Mouse (Mus musculus) cerebellum, postnatal 4 days (tissue): Measurements from ENCODE around the gene Olig2.
"Not testable (repeated sequence)": the region's sequence is repeated elsewhere in the genome, so short reads cannot be mapped to it uniquely, and the experiment has no call there.

Source experiments
- DNase-seq, 2 experiments: peaks; one replicate each; pipeline ENCODE4 v3.0.0; 2022; ENCODE audit warnings: low spot score in 2 of 2, mixed read lengths in 1 of 2

The Olig2 gene

DNA sequence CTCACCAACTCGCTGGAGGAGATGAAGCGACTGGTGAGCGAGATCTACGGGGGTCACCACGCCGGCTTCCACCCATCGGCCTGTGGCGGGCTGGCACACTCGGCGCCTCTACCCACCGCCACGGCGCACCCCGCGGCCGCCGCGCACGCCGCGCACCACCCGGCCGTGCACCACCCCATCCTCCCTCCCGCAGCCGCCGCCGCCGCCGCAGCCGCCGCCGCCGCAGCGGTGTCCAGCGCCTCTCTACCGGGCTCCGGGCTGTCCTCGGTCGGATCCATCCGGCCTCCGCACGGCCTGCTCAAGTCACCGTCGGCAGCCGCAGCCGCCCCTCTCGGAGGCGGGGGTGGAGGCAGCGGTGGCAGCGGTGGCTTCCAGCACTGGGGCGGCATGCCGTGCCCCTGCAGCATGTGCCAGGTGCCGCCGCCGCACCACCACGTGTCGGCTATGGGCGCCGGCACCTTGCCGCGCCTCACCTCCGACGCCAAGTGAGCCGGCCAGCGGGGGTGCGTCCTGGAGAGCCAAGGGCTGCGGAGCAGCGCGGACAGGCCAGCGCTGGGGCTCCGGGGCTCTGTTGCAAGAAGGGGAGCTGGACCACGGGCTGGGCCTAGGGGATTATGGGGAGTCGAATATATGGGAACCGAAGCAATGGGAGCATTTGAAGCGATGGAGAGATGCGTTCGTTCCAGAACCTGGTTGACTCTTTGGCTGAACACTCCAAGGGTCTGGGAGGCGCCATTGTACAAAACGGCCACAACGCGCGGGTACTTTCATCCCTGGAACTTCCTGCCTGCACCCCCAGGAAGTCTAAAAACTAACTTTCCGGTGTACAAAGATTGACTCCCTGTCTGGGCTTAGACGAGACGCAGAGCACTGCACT is 1.9 kb downstream of the Olig2 start:
- DNase-seq: no peak

DNA sequence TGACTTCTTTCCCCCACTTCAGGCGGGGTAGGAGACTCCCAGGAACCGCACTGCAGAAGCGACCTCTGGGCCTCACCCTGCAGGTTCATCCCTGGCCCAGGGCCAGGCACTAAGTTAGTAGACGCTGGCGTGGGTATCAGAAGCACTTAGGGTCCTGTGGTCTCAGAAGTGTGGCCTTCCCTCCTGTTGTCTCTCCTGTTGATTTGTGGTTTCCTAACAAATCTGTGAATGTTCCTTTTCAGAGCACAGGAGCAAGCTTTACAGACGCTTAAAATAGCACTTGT is 2.4 kb downstream of the Olig2 start:
- DNase-seq: no peak

DNA sequence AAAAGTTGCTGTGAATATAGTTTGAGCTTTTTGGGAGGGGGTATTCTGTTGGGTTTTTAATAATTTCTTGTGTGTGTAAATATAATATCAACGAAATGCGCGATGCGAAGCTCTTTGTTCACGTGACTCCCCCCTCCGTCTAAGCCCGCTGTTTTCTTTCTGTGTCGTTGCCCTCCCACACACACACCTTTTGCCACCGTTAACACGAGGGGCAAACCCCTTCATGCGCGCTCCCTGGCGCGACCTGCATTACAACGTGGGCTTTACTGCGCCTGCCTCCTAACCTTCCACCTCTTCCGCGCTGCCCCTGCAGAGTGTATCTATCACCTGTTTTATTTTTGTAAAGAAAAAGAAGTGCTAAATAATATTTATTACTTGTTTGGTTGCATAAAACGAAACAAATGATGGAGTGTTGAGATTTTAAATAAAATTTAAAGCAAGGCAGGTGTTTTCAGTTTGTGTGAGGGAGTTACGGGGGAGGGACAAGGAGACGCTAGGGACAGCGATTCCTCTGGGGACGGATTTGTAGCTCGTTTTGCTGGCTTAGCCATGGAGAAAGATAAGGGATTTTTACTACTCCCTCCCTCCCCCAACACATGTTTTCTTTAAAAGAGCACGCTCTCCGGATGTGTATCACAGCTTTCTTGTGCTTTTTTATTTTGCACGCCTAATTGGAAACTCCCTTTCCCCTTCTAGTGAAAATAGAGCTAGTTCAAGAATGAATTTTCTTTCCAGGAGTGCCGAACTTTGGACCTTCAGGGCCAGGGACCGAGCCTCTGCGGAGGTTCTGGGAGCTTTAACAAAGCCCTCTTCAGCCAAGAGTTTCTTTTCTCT is 3.2 kb downstream of the Olig2 start:
- no peak for DNase-seq

DNA sequence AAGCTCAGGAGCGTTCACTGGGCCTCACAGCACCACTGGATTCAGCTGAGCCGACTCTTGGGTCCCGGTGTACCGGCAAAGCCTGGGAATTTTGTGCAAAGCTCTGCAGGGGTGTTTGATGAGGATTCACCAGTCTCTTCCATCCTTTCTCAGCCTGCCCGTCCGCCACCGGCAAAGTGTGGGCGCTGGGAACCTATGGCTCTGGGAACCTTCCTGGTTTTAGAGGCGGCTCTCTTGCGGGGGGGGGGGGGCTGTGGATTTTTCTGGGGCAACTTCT is 3.8 kb downstream of the Olig2 start:
- DNase-seq: no peak

DNA sequence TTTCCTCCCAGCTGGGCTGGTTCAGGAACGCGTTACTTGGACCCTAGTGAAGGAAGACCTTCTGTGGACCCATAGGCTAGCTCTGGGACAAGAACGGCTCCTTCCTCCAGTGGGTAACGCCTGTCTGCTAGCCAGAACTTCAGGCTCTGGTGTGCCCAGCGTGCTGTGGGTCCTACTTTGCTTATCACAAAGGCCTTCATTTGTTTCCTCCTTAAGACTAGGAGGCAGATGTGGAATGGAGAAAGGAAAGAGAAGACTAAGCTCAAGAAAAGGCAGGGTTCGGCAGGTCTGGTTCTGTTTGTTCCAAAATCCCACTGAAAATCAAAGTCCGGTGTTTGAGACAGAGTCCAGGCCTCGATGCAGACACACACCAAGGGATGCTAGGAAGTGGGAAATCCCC is 4.4 kb downstream of the Olig2 start:
- DNase-seq: no peak

DNA sequence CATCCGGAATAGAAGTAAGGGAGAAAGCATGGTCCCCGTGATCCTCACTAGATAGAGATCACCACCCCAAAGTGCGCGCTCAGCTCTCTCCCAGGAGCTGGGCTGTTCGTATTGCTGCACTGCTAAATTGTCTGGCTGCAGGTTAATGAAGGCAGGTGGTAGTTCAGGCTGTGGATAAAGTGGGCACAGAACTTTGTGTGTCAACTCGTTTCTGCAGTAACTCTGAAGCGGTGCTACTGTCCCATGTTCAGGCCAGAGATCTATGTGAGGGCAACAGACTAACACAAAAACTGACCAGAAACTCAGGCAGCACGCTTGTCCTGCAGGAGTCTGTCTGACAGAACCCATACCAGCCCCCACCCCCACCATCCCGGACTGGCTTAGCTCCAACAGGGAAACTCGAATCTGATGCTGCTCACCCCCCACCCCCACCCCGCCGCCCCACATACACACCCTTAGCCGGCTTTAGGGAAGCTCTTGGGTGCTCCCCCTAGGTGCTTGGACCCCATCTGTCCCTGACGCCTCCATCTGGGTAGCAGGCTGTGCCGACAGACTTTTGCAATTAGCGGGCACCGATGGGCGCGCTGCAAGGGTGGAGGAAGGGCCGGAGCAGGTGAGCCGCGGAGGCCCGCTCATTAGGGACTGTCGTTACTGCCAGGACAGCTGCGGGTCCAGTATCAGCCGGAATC is 6.7 kb downstream of the Olig2 start:
- DNase-seq: no peak

DNA sequence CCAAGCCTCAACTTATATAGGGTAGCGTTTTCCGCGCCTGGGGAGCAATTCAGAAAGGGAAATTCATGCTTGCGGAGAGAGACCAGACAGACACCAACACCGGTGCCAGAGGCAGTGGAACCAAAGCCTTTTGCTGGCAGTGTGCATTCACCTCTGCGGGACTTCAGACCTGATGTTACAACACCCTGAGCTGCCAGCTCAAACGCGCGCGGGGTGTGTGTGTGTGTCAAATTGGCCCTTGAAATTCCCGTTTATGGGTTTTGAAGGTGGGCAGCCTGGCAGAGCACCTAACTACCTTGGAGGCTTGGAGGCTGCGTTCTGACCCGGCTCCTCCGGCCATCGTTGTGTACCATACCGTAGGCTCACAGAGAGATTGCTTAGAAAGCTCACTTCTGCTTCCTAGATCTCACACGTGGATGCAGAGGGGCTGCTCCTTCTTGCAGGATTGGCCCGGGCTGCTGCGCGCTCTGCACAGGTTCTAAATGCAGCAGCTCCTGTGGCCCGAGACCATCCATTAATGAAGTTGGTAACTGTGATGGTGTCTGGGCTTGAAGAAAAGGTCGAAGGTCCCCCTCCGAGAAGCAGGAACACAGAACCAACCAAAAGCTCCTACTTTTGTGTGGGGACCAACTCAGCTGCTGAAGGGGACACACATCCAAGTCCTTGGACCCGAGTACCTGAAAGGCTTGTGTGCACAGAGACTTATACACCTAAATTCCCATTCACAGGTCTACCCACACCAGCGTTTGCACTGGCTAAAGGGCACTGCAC is 7.4 kb downstream of the Olig2 start:
- no peak for DNase-seq

DNA sequence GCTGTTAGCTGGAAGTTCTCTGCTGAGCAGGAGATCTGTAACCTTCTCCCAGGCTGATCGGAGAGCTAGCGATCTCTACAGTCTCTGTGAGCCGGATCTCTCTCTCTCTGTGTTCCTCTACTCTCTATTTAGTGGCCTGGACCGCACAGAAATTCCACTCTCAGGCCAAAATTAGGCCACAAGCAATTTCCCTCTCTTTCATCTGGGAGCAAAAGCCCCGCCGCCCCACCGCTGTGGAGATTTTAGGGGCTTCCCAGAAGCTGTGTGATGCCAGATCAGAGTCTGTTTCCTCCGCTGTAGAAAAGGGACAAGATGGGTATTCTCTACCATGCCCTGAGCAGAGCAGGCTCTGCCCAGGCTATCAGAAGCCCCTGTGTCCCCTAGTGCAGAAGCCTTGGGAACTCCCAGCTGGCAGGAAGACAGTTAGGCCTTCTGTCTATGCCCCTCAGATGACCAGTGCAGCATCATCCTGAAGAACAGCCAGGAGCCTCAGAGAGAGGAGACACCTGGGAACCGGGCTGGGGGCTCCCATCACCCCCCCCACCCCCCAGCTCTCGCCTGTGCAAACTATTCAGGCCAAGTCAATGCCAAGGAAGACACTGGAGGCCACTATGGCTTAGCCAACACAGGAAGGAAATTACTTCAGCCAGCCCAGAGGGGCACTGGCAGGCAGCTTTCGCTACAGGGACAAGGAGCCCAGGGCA is 8.1 kb downstream of the Olig2 start:
- DNase-seq: no peak

DNA sequence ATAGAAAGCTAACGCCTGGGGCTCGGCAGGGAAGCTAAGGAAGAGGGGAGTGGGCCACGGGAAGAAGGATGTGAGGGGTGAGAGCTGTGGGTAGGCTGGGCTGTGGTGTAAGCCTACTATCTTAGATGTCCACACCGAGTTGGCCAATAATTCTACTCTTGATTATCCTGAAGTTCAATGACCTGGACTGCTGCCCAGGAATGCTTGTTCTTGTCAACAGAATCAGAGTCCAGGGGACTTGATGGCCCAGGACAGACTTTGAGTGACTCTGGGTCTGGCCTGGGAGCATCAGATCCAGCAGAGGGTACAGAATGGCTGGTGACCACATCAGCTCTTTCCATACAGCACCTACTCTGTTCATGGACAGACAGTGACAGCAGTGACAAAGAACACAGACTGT is 13.8 kb downstream of the Olig2 start:
- DNase-seq: no peak

DNA sequence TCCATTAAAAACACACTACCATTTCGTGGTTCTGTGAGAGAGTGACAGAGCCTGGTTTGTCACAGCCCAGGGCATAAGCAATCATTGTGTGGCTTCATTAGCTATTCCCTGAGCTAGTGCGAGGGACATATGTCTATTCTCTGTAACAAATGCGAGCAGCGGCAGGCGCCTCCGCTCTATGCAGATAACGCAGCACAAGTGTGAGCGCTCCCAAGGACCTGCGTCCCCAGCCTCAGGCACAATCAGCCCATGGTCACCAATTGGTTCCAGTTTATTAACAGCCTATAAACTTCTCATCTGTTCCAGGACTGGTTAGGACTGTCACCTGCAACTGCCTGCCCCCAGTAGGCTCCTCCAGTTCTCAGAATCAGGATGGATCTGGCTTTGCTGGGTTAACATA is 21.0 kb downstream of the Olig2 start:
- no peak for DNase-seq

DNA sequence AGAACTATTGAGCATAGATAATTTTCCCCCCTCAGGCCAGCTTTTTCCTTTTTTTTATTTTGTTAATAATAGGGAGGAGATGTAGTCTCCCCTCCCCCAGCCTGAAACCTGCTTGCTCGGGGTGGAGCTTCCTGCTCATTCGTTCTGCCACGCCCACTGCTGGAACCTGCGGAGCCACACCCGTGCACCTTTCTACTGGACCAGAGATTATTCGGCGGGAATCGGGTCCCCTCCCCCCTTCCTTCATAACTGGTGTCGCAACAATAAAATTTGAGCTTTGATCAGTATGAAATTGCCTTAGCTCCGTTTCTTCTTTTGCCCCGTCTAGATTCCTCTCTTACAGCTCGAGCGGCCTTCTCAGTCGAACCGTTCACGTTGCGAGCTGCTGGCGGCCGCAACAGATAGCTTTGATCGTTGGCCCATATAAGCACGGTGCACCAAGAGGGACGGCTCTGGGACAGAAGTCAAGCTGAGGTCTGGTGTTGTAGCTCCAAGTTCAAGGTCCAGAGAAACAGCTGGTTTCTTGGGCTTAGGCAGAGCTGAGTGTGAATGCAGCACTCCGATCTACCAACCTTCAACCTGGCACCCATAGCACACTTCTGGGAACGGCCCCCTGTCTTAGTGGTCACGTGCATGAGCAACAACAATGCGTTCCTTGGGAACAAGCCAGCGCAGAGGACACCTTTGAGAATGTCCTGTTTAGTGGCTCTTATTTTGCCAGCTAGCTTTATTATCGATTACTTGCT is 30.3 kb downstream of the Olig2 start:
- not testable (repeated sequence) for DNase-seq

DNA sequence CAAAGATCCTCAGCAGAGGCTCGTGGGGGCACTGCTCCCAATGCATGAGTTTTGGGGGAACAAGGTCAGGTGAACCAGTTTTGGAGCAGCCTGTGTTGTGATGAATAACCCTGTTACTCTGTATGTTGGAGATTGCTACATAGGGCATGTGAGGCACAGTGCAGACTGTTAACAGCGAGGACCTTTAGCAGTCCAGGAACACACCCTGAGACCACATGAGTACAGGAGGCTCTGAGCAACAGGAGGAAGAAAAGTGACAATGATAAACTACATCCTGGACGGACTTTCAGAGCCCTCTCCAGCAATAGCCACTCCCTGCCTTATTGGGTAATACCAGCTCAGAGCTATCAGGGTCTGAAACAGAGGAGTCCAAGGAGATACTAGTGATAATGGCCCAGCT is 33.7 kb downstream of the Olig2 start:
- DNase-seq: no peak

DNA sequence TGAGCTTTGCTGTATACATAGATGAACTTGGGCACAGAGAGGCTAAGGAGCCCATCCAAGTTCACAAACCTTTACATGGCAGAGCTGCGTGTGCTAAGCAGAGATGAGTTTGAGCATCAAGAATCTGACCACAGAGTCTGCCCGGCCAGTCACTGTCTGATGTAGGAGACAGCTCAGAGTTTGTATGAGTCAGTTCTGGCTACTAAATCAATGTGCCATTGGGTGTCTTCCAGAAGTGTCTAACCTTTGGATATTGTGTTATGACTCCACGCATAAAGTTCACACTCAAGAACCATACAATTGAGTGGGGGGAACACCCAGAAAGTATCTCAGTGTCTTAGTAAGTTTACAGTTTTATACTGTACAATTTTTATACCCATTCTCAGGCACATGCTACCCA is 35.6 kb downstream of the Olig2 start:
- DNase-seq: no peak

DNA sequence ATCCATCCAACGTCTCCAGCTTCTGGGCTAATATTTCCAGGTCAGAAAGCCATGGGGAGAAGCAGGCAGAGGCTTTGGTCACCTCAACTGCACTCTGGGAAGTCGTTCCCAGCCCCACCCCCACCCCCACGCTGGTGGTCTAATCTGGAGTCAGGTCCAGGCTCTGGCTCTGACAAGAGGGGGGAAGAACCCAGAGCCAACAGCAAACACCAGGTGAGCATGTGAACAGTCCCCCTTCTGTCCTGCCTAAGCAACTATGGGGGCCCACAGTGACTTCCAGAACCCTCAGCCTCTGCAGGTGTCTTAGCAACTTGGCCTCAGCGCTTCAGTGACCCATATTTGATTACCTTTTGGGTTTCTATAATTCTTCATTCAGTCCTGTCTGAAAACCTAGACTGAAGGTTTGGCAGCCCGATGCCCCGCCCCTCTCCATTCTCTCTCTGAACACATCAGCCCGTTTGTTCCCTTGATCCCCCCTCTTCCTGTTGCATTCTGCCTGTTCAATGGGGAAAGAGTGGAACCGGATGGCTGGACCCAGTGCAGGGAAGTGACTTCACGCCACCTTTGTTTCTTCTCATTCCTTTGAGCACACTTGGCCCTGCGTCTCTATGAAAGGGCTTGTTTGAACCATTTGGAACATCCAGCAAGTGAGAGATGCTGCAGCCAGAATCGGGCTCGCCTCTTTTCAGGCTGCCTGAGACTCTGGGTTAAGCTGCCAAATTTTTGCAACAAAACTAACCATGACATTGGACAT is 37.4 kb downstream of the Olig2 start:
- peak in 1 of 2 experiments; percentile 12 for DNase-seq

DNA sequence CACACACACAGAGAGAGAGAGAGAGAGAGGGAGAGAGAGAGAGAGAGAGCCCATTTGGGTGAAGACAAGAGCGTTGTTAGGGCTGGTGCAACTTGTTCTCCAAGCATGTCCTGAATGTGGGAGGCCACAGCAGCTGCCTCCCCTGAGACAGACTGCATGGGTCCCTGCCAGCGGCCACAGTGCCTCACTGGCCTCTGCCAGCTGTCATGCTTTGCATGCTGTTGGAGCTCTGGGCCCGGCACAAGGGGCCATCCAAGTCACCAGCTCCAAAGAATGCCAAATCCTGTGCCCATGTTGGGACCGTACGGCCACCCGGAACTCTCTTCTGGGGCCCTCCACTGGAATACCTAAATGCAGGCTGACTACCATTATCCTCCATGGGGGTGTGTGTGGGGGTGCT is 40.7 kb downstream of the Olig2 start:
- peak in 1 of 2 experiments; percentile 70 for DNase-seq

DNA sequence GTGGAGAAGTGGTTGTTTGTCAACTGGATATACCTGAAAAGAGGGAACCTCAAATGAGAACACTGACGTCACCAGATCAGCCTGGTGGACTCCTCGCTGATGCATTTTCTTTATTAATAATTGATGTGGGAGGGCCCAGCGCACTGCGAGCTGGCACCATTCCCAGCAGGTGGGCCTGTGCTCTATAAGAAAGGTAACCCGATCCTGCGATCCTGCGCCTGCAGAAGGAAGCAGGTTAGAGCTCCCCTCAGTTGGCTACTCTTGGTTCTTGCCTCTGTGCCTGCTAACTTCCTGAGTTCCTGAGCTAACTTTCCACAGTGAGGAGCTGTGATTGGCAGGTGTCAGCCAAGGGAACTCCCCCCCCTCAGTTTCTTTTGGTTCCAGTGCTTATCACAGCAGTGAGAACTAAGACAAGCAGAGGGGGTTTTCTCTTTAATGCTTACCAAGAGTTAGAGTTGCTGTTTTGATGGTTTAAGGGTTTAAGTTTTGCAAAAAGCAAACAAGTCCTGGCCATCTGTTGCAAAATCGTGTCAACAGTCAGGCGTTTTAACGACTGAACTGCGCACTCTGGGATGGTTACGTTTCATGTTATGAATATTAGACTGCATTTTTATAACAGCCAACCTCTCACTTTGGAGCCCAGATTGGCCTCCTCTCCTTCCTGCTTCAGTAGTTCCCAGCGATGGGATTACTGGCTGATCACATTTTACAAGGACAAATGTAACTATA is 43.6 kb downstream of the Olig2 start:
- no peak for DNase-seq

DNA sequence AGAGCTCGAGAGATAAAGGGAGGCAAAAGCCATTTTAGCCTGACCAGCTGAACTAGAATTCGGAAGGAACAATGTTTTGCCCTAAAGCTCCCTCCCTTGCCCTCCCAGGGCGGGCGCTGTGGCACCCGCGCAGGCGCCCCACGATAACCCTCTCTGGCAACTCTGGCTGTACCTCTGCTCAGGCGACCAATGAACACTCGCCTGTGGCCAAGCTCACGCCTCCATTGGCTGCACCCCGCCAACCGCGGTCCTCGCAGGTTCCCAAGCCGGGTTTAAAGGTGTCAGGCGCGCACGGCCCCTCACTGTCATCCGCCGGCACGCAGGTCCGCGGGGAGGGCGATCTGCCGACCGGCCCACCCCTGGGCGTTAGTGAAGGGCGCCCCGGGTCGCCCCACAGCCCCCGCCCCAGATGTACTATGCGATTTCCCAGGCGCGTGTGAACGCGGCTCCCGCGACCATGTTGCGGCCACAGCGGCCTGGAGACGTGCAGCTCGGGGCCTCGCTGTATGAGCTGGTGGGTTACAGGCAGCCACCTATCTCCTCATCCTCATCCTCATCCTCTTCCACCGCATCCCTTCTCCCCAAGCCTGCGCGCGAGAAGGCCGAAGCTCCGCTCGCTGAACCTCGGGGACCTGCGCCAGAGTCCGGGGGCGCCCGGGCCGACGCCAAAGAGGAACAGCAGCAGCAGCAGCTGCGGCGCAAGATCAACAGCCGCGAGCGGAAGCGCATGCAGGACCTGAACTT is 44.4 kb downstream of the Olig2 start, which contains the start of gene Olig1:
TSS of gene Olig1 (plus strand) at position 305 of the 744 bp plus-strand sequence.
- DNase-seq: peak in 1 of 2 experiments; percentile 59

DNA sequence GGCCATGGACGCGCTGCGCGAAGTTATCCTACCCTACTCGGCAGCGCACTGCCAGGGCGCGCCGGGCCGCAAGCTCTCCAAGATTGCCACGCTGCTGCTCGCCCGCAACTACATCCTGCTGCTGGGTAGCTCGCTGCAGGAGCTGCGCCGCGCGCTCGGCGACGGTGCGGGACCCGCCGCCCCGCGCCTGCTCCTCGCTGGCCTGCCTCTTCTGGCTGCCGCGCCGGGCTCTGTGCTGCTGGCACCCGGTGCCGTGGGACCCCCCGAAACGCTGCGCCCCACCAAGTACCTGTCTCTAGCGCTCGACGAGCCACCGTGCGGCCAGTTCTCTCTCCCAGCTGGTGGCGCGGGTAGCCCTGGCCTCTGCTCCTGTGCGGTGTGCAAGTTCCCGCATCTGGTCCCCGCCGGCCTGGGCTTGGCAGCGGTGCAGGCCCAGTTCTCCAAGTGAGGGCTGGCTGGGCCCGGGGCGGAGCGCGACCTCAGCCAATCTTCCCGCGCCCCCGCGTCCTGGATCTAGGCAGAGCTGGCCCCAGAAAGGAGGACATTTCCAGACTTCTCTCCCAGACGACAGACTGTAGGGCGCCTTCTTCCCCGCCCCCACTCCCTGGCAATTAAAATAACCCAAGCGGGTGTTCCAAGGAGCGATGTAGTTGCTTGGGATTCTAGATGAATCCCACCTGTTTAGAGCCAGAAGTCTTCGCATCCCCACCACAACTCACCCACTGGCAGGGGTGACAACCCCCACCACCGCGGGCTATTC is 45.1 kb downstream of the Olig2 start:
- peak in 1 of 2 experiments; percentile 25 for DNase-seq
